In genomic region chr4:128450137-128450536, GRCm38 (mm10) we compare ENCODE assay signal across 15 mouse cellular contexts.
DNase-seq lines count a peak whose midpoint lies in the region; ATAC-seq lines count a peak whose summit lies in the region.
"Had no signal": no experiment of that assay in that cellular context is flagged by ENCODE, and none has a peak within 500 bp of the region (broad histone marks: within the 10 kb centered on the region; RNA-seq: fewer than 3 reads in every experiment).

No protein-coding gene starts in this region.

- ATAC-seq in frontal cortex, adult (ENCODE audit: low TSS enrichment): peak; percentile 28
- ATAC-seq: activated CD4-positive, CD25-positive, alpha-beta regulatory T cell, adult 4 months had no signal

- DNase-seq in frontal cortex, postnatal 25 days (ENCODE audit: low spot score in 2 of 2): no peak
- peak; percentile 52 for DNase-seq in layer of hippocampus, adult 9-11 months
- no peak for DNase-seq in layer of hippocampus, adult 9-10 months (ENCODE audit: low spot score)
- DNase-seq in frontal cortex, postnatal 36 days (ENCODE audit: low spot score in 2 of 2): peak; percentile 55 to 74
- peak; percentile 82 to 86 for DNase-seq in right cerebral cortex, postnatal 10 days (ENCODE audit: low spot score in 2 of 2)
- DNase-seq in adrenal gland, postnatal 4 days (ENCODE audit: low spot score in 2 of 2): no peak
- DNase-seq in adipocyte (ENCODE audit: low spot score): no peak
- DNase-seq: cerebellum, adult 11-12 months; gastrocnemius, postnatal 25 days; heart, postnatal 4 days; kidney, adult 11 months; kidney, postnatal 14 days; lung, postnatal 36 days had no signal

Comparison
In these comparisons a context has a peak if more than half of its experiments do, and no peak if none do; other contexts are left out.
1. DNase-seq: peak in layer of hippocampus, adult 9-11 months (single experiment), frontal cortex, postnatal 36 days (2 of 2) and right cerebral cortex, postnatal 10 days (2 of 2); none in frontal cortex, postnatal 25 days (0 of 2), layer of hippocampus, adult 9-10 months (single experiment), adrenal gland, postnatal 4 days (0 of 2) and adipocyte (single experiment).